Mouse (Mus musculus): ENCODE data around the gene Hist1h4d. TPM values are rescaled to one million over a fixed set of nuclear protein-coding genes. Genes with fewer than 3 reads are reported as not detected.
"Not testable (repeated sequence)": the region's sequence is repeated elsewhere in the genome, so short reads cannot be mapped to it uniquely, and the experiment has no call there.

Hist1h4d gene
- polyA plus RNA-seq, 1 experiment from 2014 or later, result 65.8 TPM

DNA sequence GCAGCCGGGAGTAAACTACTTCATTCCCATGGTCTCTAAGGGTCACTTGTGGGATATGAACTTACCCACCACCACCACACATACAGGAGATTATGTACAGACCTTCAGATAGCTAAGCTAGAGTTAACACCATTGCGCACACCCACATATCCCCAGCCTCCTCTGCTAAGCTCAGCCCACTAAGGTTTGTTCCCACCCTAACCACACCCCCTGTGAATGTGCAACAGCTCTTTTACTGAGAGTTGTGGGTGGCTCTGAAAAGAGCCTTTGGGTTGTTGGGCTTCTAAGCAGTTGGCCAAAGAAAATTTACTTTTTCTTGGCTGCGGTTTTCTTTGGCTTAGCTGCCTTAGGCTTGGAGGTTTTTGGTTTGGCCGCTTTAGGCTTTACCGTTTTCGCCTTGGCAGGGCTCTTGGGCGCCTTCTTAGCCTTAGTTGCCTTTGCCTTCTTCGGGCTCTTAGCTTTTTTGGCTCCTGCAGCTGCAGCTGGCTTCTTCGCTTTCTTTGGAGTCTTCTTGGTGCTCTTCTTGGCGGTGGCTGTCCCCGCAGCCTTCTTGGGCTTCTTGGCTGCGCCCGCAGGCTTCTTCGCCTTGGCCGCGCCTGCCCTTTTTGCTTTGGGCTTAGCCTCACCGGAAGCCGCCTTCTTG, 40.3 kb downstream of the Hist1h4d start:
- H3K4me3 ChIP-seq, result peak overlapping the region; percentile 68
- H3K27me3 ChIP-seq (replicated peaks), result no peaks in the 10 kb centered on the region
- H3K9me3 ChIP-seq, result no peaks in the 10 kb centered on the region
- no peaks in the 10 kb centered on the region for H3K36me3 ChIP-seq
- WGBS, result under 1% methylated on average over 18 of the region's 18 CpGs
- H3K27ac ChIP-seq, result peak overlapping the region; percentile 93
- peak overlapping the region; percentile 92 for H3K9ac ChIP-seq
- peak; percentile 85 for ATAC-seq (ENCODE audit: low FRiP score, low read depth)
- H3K4me2 ChIP-seq (replicated peaks), result peak overlapping the region; percentile 95
- peaks cover 11% of the 10 kb centered on the region; the same call in 1 of the 2 replicates for H3K4me1 ChIP-seq

DNA sequence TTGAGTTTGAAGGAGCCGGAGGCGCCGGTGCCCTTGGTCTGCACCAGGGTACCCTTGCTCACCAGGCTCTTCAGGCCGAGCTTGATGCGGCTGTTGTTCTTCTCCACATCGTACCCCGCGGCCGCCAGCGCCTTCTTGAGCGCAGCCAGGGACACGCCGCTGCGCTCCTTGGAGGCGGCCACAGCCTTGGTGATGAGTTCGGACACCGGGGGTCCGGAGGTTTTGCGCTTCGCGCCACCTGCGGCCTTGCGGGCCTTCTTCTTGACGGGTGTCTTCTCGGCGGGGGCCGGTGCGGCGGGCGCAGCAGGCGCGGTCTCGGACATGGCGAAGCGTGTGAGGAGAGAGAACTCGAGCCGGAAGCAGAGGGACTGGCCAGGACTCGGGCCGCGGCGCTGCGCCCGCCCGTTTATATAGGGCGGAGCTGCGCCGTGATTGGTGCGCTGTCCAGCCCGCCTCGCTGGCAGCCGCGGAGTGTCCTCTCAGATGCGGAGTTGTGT, 40.8 kb downstream of the Hist1h4d start, which contains the start of gene Hist1h1e:
Gene Hist1h1e (minus strand): TSS at position 384 of the 497 bp plus-strand sequence.
- H3K4me3 ChIP-seq, result peak within 1 kb of the TSS; percentile 68
- peak within 1 kb of the TSS; percentile 92 for H3K9ac ChIP-seq
- H3K9me3 ChIP-seq; H3K36me3 ChIP-seq; H3K27me3 ChIP-seq (replicated peaks): not testable (repeated sequence)
- peaks cover 11% of the 10 kb centered on the region; the same call in 1 of the 2 replicates for H3K4me1 ChIP-seq
- peak; percentile 95 for ATAC-seq (ENCODE audit: low FRiP score, low read depth)
- WGBS, result under 1% methylated on average over 53 of the region's 53 CpGs
- H3K27ac ChIP-seq, result peak within 1 kb of the TSS; percentile 93
- H3K4me2 ChIP-seq (replicated peaks), result peak within 1 kb of the TSS; percentile 95

DNA sequence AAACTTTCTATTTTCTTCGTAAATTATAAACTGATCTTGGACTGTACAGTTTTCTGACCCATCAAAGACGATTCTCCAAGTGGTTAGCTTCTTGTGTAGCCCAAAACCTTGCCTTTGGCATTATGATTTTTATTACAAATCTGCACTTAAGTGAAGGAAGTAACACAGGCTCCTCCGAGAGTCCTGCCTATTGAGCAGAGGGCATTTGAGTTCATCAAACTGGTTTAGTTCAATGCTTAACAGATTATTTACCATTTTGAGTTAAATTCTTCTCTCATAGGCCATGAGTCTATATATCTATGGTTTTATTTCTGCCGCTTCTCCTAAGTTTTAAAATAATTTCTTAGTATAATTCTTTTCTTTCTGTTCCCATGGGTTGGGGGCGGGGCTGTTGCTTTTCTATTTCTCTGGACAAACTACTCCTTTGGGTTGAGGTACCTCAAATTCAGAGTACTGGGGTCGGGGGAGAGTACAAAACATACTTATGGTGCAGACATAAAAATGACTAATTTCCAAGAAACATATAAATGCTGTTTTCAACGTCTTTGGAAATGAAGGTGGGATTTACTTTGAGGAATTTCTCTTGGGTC, 41.6 kb downstream of the Hist1h4d start:
- Histone ChIP-seq H3K4me2 (replicated peaks) (peak overlapping the region; percentile 95), H3K36me3 (no peaks in the 10 kb centered on the region), H3K27ac (no peak overlapping the region), H3K4me1 (peaks cover 11% of the 10 kb centered on the region; the same call in 1 of the 2 replicates), H3K27me3 (replicated peaks) (no peaks in the 10 kb centered on the region), H3K4me3 (peak overlapping the region; percentile 68), H3K9ac (peak overlapping the region; percentile 92), H3K9me3 (no peaks in the 10 kb centered on the region)
- no peak for ATAC-seq (ENCODE audit: low FRiP score, low read depth)
- WGBS, result 28% methylated on average over 7 of the region's 7 CpGs

DNA sequence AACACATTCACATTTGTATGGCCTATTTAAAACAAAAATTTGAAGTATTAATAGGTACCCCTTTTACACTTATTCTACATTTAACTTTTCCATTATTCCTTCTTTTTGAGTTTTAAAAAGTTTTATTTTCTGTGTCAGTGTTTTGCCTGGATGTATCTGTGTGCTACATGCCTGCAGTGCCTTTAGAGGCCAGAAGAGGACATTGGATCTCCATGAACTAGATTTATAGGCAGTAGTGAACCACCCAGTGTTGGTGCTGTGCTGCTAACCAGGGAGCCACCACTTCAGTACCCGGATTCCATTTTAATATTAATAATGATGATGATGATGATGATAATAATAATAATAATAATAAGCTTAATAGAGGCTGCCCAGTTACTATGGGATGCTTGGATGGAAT, 49.3 kb downstream of the Hist1h4d start:
- ATAC-seq (ENCODE audit: low FRiP score, low read depth), result no peak
- Histone ChIP-seq H3K4me2 (replicated peaks) (no peak overlapping the region), H3K9ac (no peak overlapping the region), H3K4me3 (no peak overlapping the region), H3K36me3 (no peaks in the 10 kb centered on the region), H3K27ac (no peak overlapping the region), H3K4me1 (no peaks in the 10 kb centered on the region), H3K27me3 (replicated peaks) (no peaks in the 10 kb centered on the region), H3K9me3 (no peaks in the 10 kb centered on the region)
- WGBS, result 33% methylated on average over 1 of the region's 1 CpGs

Small RNA genes within 50 kb of the gene (microRNA-seq; reads per million reads assigned to microRNA genes)
- gene Gm44297 (not detected), gene Gm44359 (not detected), gene Gm44394 (not detected)

Other genes starting within 250 kb of the Hist1h4d start
- 51.9 and 57.7 TPM in 2 replicates for gene Zfp322a, start 212.4 kb upstream of the Hist1h4d start, polyA plus RNA-seq (2016; fragmentation: Nextera tagmentation; extraction: Ambion mirVana)
- 11.4 TPM in 2 replicates for gene Abt1, start 157.7 kb upstream of the Hist1h4d start, polyA plus RNA-seq (2016; fragmentation: Nextera tagmentation; extraction: Ambion mirVana)
- not detected in 2 replicates for gene Btn1a1, start 115.7 kb upstream of the Hist1h4d start, polyA plus RNA-seq (2016; fragmentation: Nextera tagmentation; extraction: Ambion mirVana)
- gene Btn2a2, start 92.7 kb upstream of the Hist1h4d start, polyA plus RNA-seq (2016; fragmentation: Nextera tagmentation; extraction: Ambion mirVana), result 0.23 and 0.31 TPM in 2 replicates
- gene Hist1h4h, start 50.5 kb upstream of the Hist1h4d start, polyA plus RNA-seq (2016; fragmentation: Nextera tagmentation; extraction: Ambion mirVana), result 4.6 and 6.6 TPM in 2 replicates
- gene Hist1h2af, start 47.7 kb upstream of the Hist1h4d start, polyA plus RNA-seq (2016; fragmentation: Nextera tagmentation; extraction: Ambion mirVana), result 2.7 and 5.6 TPM in 2 replicates
- 3.0 and 5.4 TPM in 2 replicates for gene Hist1h3g, start 46.2 kb upstream of the Hist1h4d start, polyA plus RNA-seq (2016; fragmentation: Nextera tagmentation; extraction: Ambion mirVana)
- 0.63 TPM in 2 replicates for gene Hist1h2bh, start 38.2 kb upstream of the Hist1h4d start, polyA plus RNA-seq (2016; fragmentation: Nextera tagmentation; extraction: Ambion mirVana)
- 0.60 and 0.63 TPM in 2 replicates for gene Hist1h3f, start 37.5 kb upstream of the Hist1h4d start, polyA plus RNA-seq (2016; fragmentation: Nextera tagmentation; extraction: Ambion mirVana)
- 0.79 and 1.00 TPM in 2 replicates for gene Hist1h4f, start 29.9 kb upstream of the Hist1h4d start, polyA plus RNA-seq (2016; fragmentation: Nextera tagmentation; extraction: Ambion mirVana)
- 0.30 and 0.37 TPM in 2 replicates for gene Hist1h1d, start 28.3 kb upstream of the Hist1h4d start, polyA plus RNA-seq (2016; fragmentation: Nextera tagmentation; extraction: Ambion mirVana)
- 5.1 and 7.4 TPM in 2 replicates for gene Hist1h3e, start 19.2 kb upstream of the Hist1h4d start, polyA plus RNA-seq (2016; fragmentation: Nextera tagmentation; extraction: Ambion mirVana)
- 52.5 and 96.7 TPM in 2 replicates for gene Hist1h2ae, start 10.4 kb upstream of the Hist1h4d start, polyA plus RNA-seq (2016; fragmentation: Nextera tagmentation; extraction: Ambion mirVana)
- 8.8 and 11.8 TPM in 2 replicates for gene Hist1h2bg, start 10.2 kb upstream of the Hist1h4d start, polyA plus RNA-seq (2016; fragmentation: Nextera tagmentation; extraction: Ambion mirVana)
- 3.4 and 6.6 TPM in 2 replicates for gene Hist1h2bf, start 7.4 kb upstream of the Hist1h4d start, polyA plus RNA-seq (2016; fragmentation: Nextera tagmentation; extraction: Ambion mirVana)
- 0.86 and 2.8 TPM in 2 replicates for gene Hist1h2ad, start 7.2 kb upstream of the Hist1h4d start, polyA plus RNA-seq (2016; fragmentation: Nextera tagmentation; extraction: Ambion mirVana)
- 3.8 and 4.9 TPM in 2 replicates for gene Hist1h3d, start 5.8 kb upstream of the Hist1h4d start, polyA plus RNA-seq (2016; fragmentation: Nextera tagmentation; extraction: Ambion mirVana)
- 1.9 and 2.1 TPM in 2 replicates for gene Hist1h2be, start 39.5 kb downstream of the Hist1h4d start, polyA plus RNA-seq (2016; fragmentation: Nextera tagmentation; extraction: Ambion mirVana)
- gene Hist1h1e, start 41.0 kb downstream of the Hist1h4d start, polyA plus RNA-seq (2016; fragmentation: Nextera tagmentation; extraction: Ambion mirVana), result 12.8 and 20.3 TPM in 2 replicates
- gene Hist1h2ac, start 102.3 kb downstream of the Hist1h4d start, polyA plus RNA-seq (2016; fragmentation: Nextera tagmentation; extraction: Ambion mirVana), result 0.66 and 0.74 TPM in 2 replicates
- 28.0 and 29.4 TPM in 2 replicates for gene Hist1h2bc, start 102.6 kb downstream of the Hist1h4d start, polyA plus RNA-seq (2016; fragmentation: Nextera tagmentation; extraction: Ambion mirVana)
- gene Hist1h1t, start 114.2 kb downstream of the Hist1h4d start, polyA plus RNA-seq (2016; fragmentation: Nextera tagmentation; extraction: Ambion mirVana), result 0.23 TPM in 1 of 2 replicates, not detected in the other
- 5.1 and 7.8 TPM in 2 replicates for gene Hist1h4c, start 116.9 kb downstream of the Hist1h4d start, polyA plus RNA-seq (2016; fragmentation: Nextera tagmentation; extraction: Ambion mirVana)
- 3.9 TPM in 2 replicates for gene Hfe, start 129.3 kb downstream of the Hist1h4d start, polyA plus RNA-seq (2016; fragmentation: Nextera tagmentation; extraction: Ambion mirVana)
- gene Hist1h1c, start 157.2 kb downstream of the Hist1h4d start, polyA plus RNA-seq (2016; fragmentation: Nextera tagmentation; extraction: Ambion mirVana), result 13.3 and 13.6 TPM in 2 replicates
- 6.8 and 7.4 TPM in 2 replicates for gene Hist1h3c, start 164.0 kb downstream of the Hist1h4d start, polyA plus RNA-seq (2016; fragmentation: Nextera tagmentation; extraction: Ambion mirVana)
- gene Hist1h2bb, start 165.1 kb downstream of the Hist1h4d start, polyA plus RNA-seq (2016; fragmentation: Nextera tagmentation; extraction: Ambion mirVana), result 1.3 and 1.7 TPM in 2 replicates
- gene Hist1h2ab, start 169.5 kb downstream of the Hist1h4d start, polyA plus RNA-seq (2016; fragmentation: Nextera tagmentation; extraction: Ambion mirVana), result 28.5 and 44.2 TPM in 2 replicates
- gene Hist1h3b, start 170.7 kb downstream of the Hist1h4d start, polyA plus RNA-seq (2016; fragmentation: Nextera tagmentation; extraction: Ambion mirVana), result 5.8 and 10.0 TPM in 2 replicates
- gene Hist1h4b, start 175.4 kb downstream of the Hist1h4d start, polyA plus RNA-seq (2016; fragmentation: Nextera tagmentation; extraction: Ambion mirVana), result 4.5 and 6.1 TPM in 2 replicates
- gene Hist1h4a, start 179.6 kb downstream of the Hist1h4d start, polyA plus RNA-seq (2016; fragmentation: Nextera tagmentation; extraction: Ambion mirVana), result 1.0 TPM in 1 of 2 replicates, not detected in the other
- gene Hist1h3a, start 180.8 kb downstream of the Hist1h4d start, polyA plus RNA-seq (2016; fragmentation: Nextera tagmentation; extraction: Ambion mirVana), result 3.5 and 3.6 TPM in 2 replicates
- 1.5 and 3.0 TPM in 2 replicates for gene Hist1h1a, start 182.1 kb downstream of the Hist1h4d start, polyA plus RNA-seq (2016; fragmentation: Nextera tagmentation; extraction: Ambion mirVana)
- gene Trim38, start 188.3 kb downstream of the Hist1h4d start, polyA plus RNA-seq (2016; fragmentation: Nextera tagmentation; extraction: Ambion mirVana), result not detected in 2 replicates
- gene Slc17a2, start 225.4 kb downstream of the Hist1h4d start, polyA plus RNA-seq (2016; fragmentation: Nextera tagmentation; extraction: Ambion mirVana), result not detected in 2 replicates